Mouse (Mus musculus) heart, embryonic 13.5 days (tissue): ENCODE measurements around the gene Tmem221. TPM values are rescaled to one million over a fixed set of nuclear protein-coding genes. Genes with fewer than 3 reads are reported as not detected.
"Not testable (repeated sequence)": the region's sequence is repeated elsewhere in the genome, so short reads cannot be mapped to it uniquely, and the experiment has no call there.

ENCODE experiments used
- ATAC-seq: fragments of 200-750 bp; cut with Nextera tagmentation; 2 replicates; pipeline ENCODE4 v1.8.0; 2017; ENCODE audit warnings: moderate TSS enrichment; ENCODE audit not compliant: insufficient number of reproducible peaks, low FRiP score, low TSS enrichment; ENCODE audit errors: extremely low read depth
- H3K27ac ChIP-seq: fragments of 300-500 bp; sonication (generic); replicated peaks from 2 replicates; pipeline ENCODE4 v1.5.1; 2015; ENCODE audit warnings: moderate library complexity, mild to moderate bottlenecking, inconsistent platforms
- H3K27me3 ChIP-seq: fragments of 300-500 bp; sonication (generic); replicated peaks from 2 replicates; pipeline ENCODE4 v1.6.1; 2015; ENCODE audit warnings: mild to moderate bottlenecking, inconsistent platforms
- H3K36me3 ChIP-seq: fragments of 300-500 bp; sonication (generic); 2 replicates; pipeline ENCODE4 v1.6.1; 2015; ENCODE audit warnings: mild to moderate bottlenecking, inconsistent platforms
- H3K4me1 ChIP-seq: fragments of 300-500 bp; sonication (generic); 2 replicates; pipeline ENCODE4 v1.6.1; 2015; ENCODE audit warnings: inconsistent platforms
- H3K4me2 ChIP-seq: fragments of 300-500 bp; sonication (generic); 2 replicates; pipeline ENCODE4 v1.6.1; 2015; ENCODE audit warnings: inconsistent platforms, mild to moderate bottlenecking, moderate library complexity
- H3K4me3 ChIP-seq: fragments of 300-500 bp; sonication (generic); 2 replicates; pipeline ENCODE4 v1.5.1; 2015; ENCODE audit warnings: moderate library complexity, mild to moderate bottlenecking, inconsistent platforms
- H3K9ac ChIP-seq: fragments of 300-500 bp; sonication (generic); 2 replicates; pipeline ENCODE4 v1.6.1; 2015; ENCODE audit warnings: inconsistent platforms, mild to moderate bottlenecking, moderate library complexity
- H3K9me3 ChIP-seq: fragments of 300-500 bp; sonication (generic); 2 replicates; pipeline ENCODE4 v1.6.1; 2016; ENCODE audit warnings: inconsistent platforms
- WGBS: fragments of 180-500 bp; shearing (Covaris S2); methylation state at CpG from one replicate; pipeline ENCODE4 v1.1.7; 2015; ENCODE audit warnings: mixed read lengths; 5-methylcytosine and 5-hydroxymethylcytosine counted together
- polyA plus RNA-seq: library from polyadenylated mRNA; unstranded; fragments of >200 nt; fragmentation: Nextera tagmentation; extraction: Ambion mirVana; gene quantifications from 2 replicates; pipeline ENCODE4 v1.2.1, GENCODE M21; 2015

Tmem221 gene
- polyA plus RNA-seq, 1 experiment from 2014 or later: 0.41 TPM

GRCm38 (mm10) chr8:71547590-71547989, 11.1 kb downstream of the Tmem221 start:
- H3K4me1 ChIP-seq: peaks cover 13% of the 10 kb centered on the region
- H3K9me3 ChIP-seq: no peaks in the 10 kb centered on the region
- WGBS: 82% methylated on average over 7 of the region's 7 CpGs
- H3K27me3 ChIP-seq: no peaks in the 10 kb centered on the region
- H3K36me3 ChIP-seq: peaks cover 45% of the 10 kb centered on the region
- no peak overlapping the region for H3K4me2 ChIP-seq
- no peak overlapping the region for H3K27ac ChIP-seq
- ATAC-seq: no peak
- no peak overlapping the region for H3K9ac ChIP-seq
- no peak overlapping the region for H3K4me3 ChIP-seq

- WGBS: 86% methylated on average over 11 of the region's 11 CpGs
- H3K4me2 ChIP-seq: no peak overlapping the region
- H3K27me3 ChIP-seq: 0 out of 2 replicates have a peak, but pooled peaks cover under 1% of the 10 kb centered on the region
- no peak overlapping the region for H3K9ac ChIP-seq
- ATAC-seq: no peak
- peaks cover 45% of the 10 kb centered on the region for H3K36me3 ChIP-seq
- H3K27ac ChIP-seq: no peak overlapping the region
- no peaks in the 10 kb centered on the region for H3K9me3 ChIP-seq
- H3K4me3 ChIP-seq: no peak overlapping the region
- peaks cover 10% of the 10 kb centered on the region for H3K4me1 ChIP-seq
Observed at GRCm38 (mm10) chr8:71545053-71545452, 13.6 kb downstream of the Tmem221 start.

GRCm38 (mm10) chr8:71543755-71544154, 14.9 kb downstream of the Tmem221 start:
- Histone ChIP-seq H3K27me3 (0 out of 2 replicates have a peak, but pooled peaks cover 7% of the 10 kb centered on the region), H3K9me3 (no peaks in the 10 kb centered on the region), H3K4me3 (peak overlapping the region; percentile 88), H3K36me3 (peaks cover 39% of the 10 kb centered on the region), H3K4me1 (peaks cover 10% of the 10 kb centered on the region), H3K9ac (peak overlapping the region; percentile 86), H3K27ac (no peak overlapping the region), H3K4me2 (peak overlapping the region; percentile 96)
- 84% methylated on average over 9 of the region's 9 CpGs for WGBS
- no peak for ATAC-seq

GRCm38 (mm10) chr8:71542632-71543343, 15.9 kb downstream of the Tmem221 start, which contains the start of gene Mvb12a:
Gene Mvb12a, plus strand, starts transcription at chr8:71542922.
- H3K9me3 ChIP-seq: no peaks in the 10 kb centered on the region
- peak within 1 kb of the TSS; percentile 70 for H3K27ac ChIP-seq
- under 1% methylated on average over 55 of the region's 55 CpGs for WGBS
- H3K36me3 ChIP-seq: peaks cover 30% of the 10 kb centered on the region
- peak within 1 kb of the TSS; percentile 88 for H3K4me3 ChIP-seq
- peaks cover 15% of the 10 kb centered on the region for H3K4me1 ChIP-seq
- H3K27me3 ChIP-seq: 0 out of 2 replicates have a peak, but pooled peaks cover 7% of the 10 kb centered on the region
- ATAC-seq: peak; percentile 93
- H3K4me2 ChIP-seq: peak within 1 kb of the TSS; percentile 96
- H3K9ac ChIP-seq: peak within 1 kb of the TSS; percentile 86

GRCm38 (mm10) chr8:71537028-71537867, 21.4 kb downstream of the Tmem221 start, which contains the start of gene Bst2:
Gene Bst2, minus strand, starts transcription at chr8:71537456.
- H3K4me3 ChIP-seq: peak within 1 kb of the TSS; percentile 58
- peak within 1 kb of the TSS; percentile 57 for H3K27ac ChIP-seq
- whole genome bisulfite sequencing: 2% methylated on average over 37 of the region's 37 CpGs
- H3K9ac ChIP-seq: peak within 1 kb of the TSS; percentile 76
- peak within 1 kb of the TSS; percentile 69 for H3K4me2 ChIP-seq
- H3K9me3 ChIP-seq: no peaks in the 10 kb centered on the region
- ATAC-seq: peak; percentile 79; the same call in 1 of the 2 replicates
- H3K36me3 ChIP-seq: no peaks in the 10 kb centered on the region
- peaks cover 22% of the 10 kb centered on the region for H3K27me3 ChIP-seq
- H3K4me1 ChIP-seq: peaks cover 14% of the 10 kb centered on the region

- H3K4me2 ChIP-seq: peak overlapping the region; percentile 69
- ATAC-seq: no peak
Observed at GRCm38 (mm10) chr8:71535663-71536062, 23.0 kb downstream of the Tmem221 start.

GRCm38 (mm10) chr8:71534263-71534810, 24.3 kb downstream of the Tmem221 start:
- H3K27ac ChIP-seq: no peak overlapping the region
- 34% methylated on average over 3 of the region's 3 CpGs for WGBS
- peaks cover 17% of the 10 kb centered on the region for H3K27me3 ChIP-seq
- peaks cover 14% of the 10 kb centered on the region for H3K4me1 ChIP-seq
- no peaks in the 10 kb centered on the region for H3K9me3 ChIP-seq
- no peak for ATAC-seq
- H3K4me3 ChIP-seq: no peak overlapping the region
- no peak overlapping the region for H3K4me2 ChIP-seq
- H3K36me3 ChIP-seq: no peaks in the 10 kb centered on the region
- no peak overlapping the region for H3K9ac ChIP-seq

More at GRCm38 (mm10) chr8:71535663-71536062, 23.0 kb downstream of the Tmem221 start:
- WGBS: 66% methylated on average over 5 of the region's 5 CpGs
- H3K36me3 ChIP-seq: no peaks in the 10 kb centered on the region
- peaks cover 22% of the 10 kb centered on the region for H3K27me3 ChIP-seq
- no peak overlapping the region for H3K27ac ChIP-seq
- peak overlapping the region; percentile 60 for H3K9ac ChIP-seq
- H3K4me3 ChIP-seq: 0 out of 2 replicates have a peak overlapping the region, but pooled peaks have one; percentile 58
- peaks cover 14% of the 10 kb centered on the region for H3K4me1 ChIP-seq
- no peaks in the 10 kb centered on the region for H3K9me3 ChIP-seq

- Histone ChIP-seq H3K27me3 (peaks cover 11% of the 10 kb centered on the region; the same call in 1 of the 2 replicates), H3K4me1 (peaks cover 28% of the 10 kb centered on the region)
- not testable (repeated sequence) for ATAC-seq, H3K4me2 ChIP-seq, H3K4me3 ChIP-seq, H3K27ac ChIP-seq, H3K36me3 ChIP-seq, H3K9me3 ChIP-seq, H3K9ac ChIP-seq
- 70% methylated on average over 5 of the region's 12 CpGs for WGBS
Observed at GRCm38 (mm10) chr8:71530735-71531467, 27.8 kb downstream of the Tmem221 start.

- no peak overlapping the region for H3K9ac ChIP-seq
- no peak overlapping the region for H3K4me2 ChIP-seq
- peaks cover 37% of the 10 kb centered on the region for H3K4me1 ChIP-seq
- no peaks in the 10 kb centered on the region for H3K9me3 ChIP-seq
- peaks cover 25% of the 10 kb centered on the region for H3K27me3 ChIP-seq
- H3K4me3 ChIP-seq: no peak overlapping the region
- H3K27ac ChIP-seq: peak overlapping the region; percentile 87
- ATAC-seq: peak; percentile 34; the same call in 1 of the 2 replicates
- 66% methylated on average over 11 of the region's 11 CpGs for WGBS
- no peaks in the 10 kb centered on the region for H3K36me3 ChIP-seq
Observed at GRCm38 (mm10) chr8:71528362-71529073, 30.2 kb downstream of the Tmem221 start.
